Mouse (Mus musculus): ENCODE measurements around the gene Ssna1. TPM values are rescaled to one million over a fixed set of nuclear protein-coding genes. Genes with fewer than 3 reads are reported as not detected.

The Ssna1 gene
- polyA plus RNA-seq, 2 experiments: 135 to 267 TPM

DNA sequence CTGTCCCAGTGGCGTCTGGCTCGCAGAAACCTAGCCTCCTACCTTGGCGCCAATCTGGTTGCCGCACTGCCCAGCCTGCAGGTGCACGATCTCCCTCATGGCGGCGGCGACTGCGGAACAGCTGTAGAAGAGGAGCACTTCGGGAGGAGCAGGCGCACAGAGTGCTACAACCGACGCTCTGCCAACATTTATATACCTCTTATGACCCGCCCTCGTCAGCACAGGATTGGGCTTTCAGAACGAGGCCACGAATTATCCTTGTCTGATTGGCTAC, 47.8 kb downstream of the Ssna1 start, which contains the start of gene Tubb4b:
Tubb4b (minus strand) TSS at position 211 of the 274 bp plus-strand sequence.
- no peaks in the 10 kb centered on the region for H3K9me3 ChIP-seq (ENCODE audit: control insufficient read depth, low read length)
- DNase-seq (ENCODE audit: low spot score) (no peak), ATAC-seq (ENCODE audit: low FRiP score, low read depth) (no peak)
- H3K27ac ChIP-seq (replicated peaks; ENCODE audit: low read depth, low read length): peak within 1 kb of the TSS; percentile 91
- H3K27me3 ChIP-seq (ENCODE audit: control insufficient read depth, insufficient read depth, low read length): no peaks in the 10 kb centered on the region
- H3K9ac ChIP-seq (ENCODE audit: low read depth, low read length, severe bottlenecking): peak within 1 kb of the TSS; percentile 76
- peaks cover 9% of the 10 kb centered on the region; the same call in 1 of the 2 replicates for H3K36me3 ChIP-seq (ENCODE audit: control insufficient read depth, insufficient read depth, low read length)
- peak; percentile 99; the same call in 1 of the 2 replicates for TF ChIP-seq POLR2A (IDR thresholded peaks at IDR 0.05; ENCODE audit: borderline replicate concordance, extremely low read depth, insufficient read depth, insufficient read length)
- H3K4me3 ChIP-seq (replicated peaks; ENCODE audit: low read length): peak within 1 kb of the TSS; percentile 86
- 0% methylated on average over 13 of the region's 17 CpGs for whole genome bisulfite sequencing
- peak within 1 kb of the TSS; percentile 57 for H3K4me2 ChIP-seq (replicated peaks; ENCODE audit: low read depth, low read length, severe bottlenecking)
- H3K4me1 ChIP-seq (ENCODE audit: control insufficient read depth, insufficient read depth, low read length): peaks cover 12% of the 10 kb centered on the region

DNA sequence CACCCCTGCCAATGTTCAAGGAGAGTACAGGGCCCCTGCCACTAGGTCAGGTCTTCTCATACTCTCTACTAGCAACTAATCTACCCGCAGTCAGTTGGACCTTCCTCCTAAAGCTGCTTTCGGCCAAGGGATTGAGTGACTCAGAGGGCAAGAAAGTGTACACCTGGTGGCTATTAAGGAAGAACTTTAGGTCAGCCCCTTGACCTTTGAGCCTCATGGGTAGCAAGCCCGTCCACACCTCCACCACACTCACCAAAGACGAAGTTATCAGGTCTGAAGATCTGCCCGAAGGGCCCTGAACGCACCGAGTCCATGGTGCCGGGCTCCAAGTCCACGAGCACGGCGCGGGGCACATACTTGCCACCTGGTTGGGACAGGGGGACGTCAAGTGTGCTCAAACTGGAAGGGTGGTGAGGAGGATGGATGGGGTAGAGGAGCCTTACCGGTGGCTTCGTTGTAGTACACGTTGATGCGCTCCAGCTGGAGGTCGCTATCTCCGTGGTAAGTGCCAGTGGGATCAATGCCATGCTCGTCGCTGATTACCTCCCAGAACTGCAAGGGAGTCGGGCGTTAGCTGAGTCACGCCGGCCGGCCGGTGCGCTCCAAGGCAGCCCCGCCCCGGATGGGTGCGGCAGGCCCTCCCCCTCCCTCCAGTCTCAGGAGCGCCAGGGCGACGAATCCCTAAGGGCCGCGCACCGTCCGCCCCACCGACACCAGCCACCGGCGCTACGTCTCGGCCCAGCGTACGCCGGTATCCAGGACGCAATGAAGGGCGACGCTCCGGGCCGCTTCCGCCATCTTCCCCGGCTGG, 48.4 kb downstream of the Ssna1 start:
- Histone ChIP-seq H3K36me3 (ENCODE audit: control insufficient read depth, insufficient read depth, low read length) (peaks cover 9% of the 10 kb centered on the region; the same call in 1 of the 2 replicates), H3K4me2 (replicated peaks; ENCODE audit: low read depth, low read length, severe bottlenecking) (peak overlapping the region; percentile 57), H3K27ac (replicated peaks; ENCODE audit: low read depth, low read length) (peak overlapping the region; percentile 79), H3K9me3 (ENCODE audit: control insufficient read depth, low read length) (no peaks in the 10 kb centered on the region), H3K4me3 (replicated peaks; ENCODE audit: low read length) (peak overlapping the region; percentile 86), H3K9ac (ENCODE audit: low read depth, low read length, severe bottlenecking) (peak overlapping the region; percentile 76), H3K4me1 (ENCODE audit: control insufficient read depth, insufficient read depth, low read length) (peaks cover 11% of the 10 kb centered on the region), H3K27me3 (ENCODE audit: control insufficient read depth, insufficient read depth, low read length) (no peaks in the 10 kb centered on the region)
- ATAC-seq (ENCODE audit: low FRiP score, low read depth): 0 out of 2 replicates have a peak, but pooled peaks have one; percentile 4
- no peak for TF ChIP-seq POLR2A (IDR thresholded peaks at IDR 0.05; ENCODE audit: borderline replicate concordance, extremely low read depth, insufficient read depth, insufficient read length)
- DNase-seq (ENCODE audit: low spot score): peak; percentile 54
- 4% methylated on average over 35 of the region's 53 CpGs for WGBS

- no peaks in the 10 kb centered on the region for H3K27me3 ChIP-seq (ENCODE audit: control insufficient read depth, insufficient read depth, low read length)
- H3K9ac ChIP-seq (ENCODE audit: low read depth, low read length, severe bottlenecking): no peak overlapping the region
- no peaks in the 10 kb centered on the region for H3K9me3 ChIP-seq (ENCODE audit: control insufficient read depth, low read length)
- H3K27ac ChIP-seq (replicated peaks; ENCODE audit: low read depth, low read length): no peak overlapping the region
- H3K4me3 ChIP-seq (replicated peaks; ENCODE audit: low read length): no peak overlapping the region
- TF ChIP-seq POLR2A (IDR thresholded peaks at IDR 0.05; ENCODE audit: borderline replicate concordance, extremely low read depth, insufficient read depth, insufficient read length): no peak
- H3K4me1 ChIP-seq (ENCODE audit: control insufficient read depth, insufficient read depth, low read length): peaks cover 10% of the 10 kb centered on the region
- H3K4me2 ChIP-seq (replicated peaks; ENCODE audit: low read depth, low read length, severe bottlenecking): no peak overlapping the region
- ATAC-seq (ENCODE audit: low FRiP score, low read depth) (no peak), DNase-seq (ENCODE audit: low spot score) (no peak)
- H3K36me3 ChIP-seq (ENCODE audit: control insufficient read depth, insufficient read depth, low read length): peaks cover 9% of the 10 kb centered on the region; the same call in 1 of the 2 replicates
- WGBS: 67% methylated on average over 5 of the region's 5 CpGs
These were observed 50.9 kb downstream of the Ssna1 start for GRCm38 (mm10) chr2:25221331-25221772.

Other genes with a start within 250 kb of the Ssna1 start
Only the 30 nearest of the 34 such genes appear.
- gene Entpd8, start 192.1 kb downstream of the Ssna1 start, polyA plus RNA-seq (2012; rRNA removed): 0.13 and 0.26 TPM in 2 replicates
- gene Entpd8, start 192.1 kb downstream of the Ssna1 start, polyA plus RNA-seq (2014; fragmentation: Nextera tagmentation; extraction: Ambion mirVana): not detected in 2 replicates
- 0.12 and 0.13 TPM in 2 replicates for gene Noxa1, start 177.3 kb downstream of the Ssna1 start, polyA plus RNA-seq (2012; rRNA removed)
- 0.15 TPM in 1 of 2 replicates, not detected in the other for gene Noxa1, start 177.3 kb downstream of the Ssna1 start, polyA plus RNA-seq (2014; fragmentation: Nextera tagmentation; extraction: Ambion mirVana)
- 34.0 and 34.1 TPM in 2 replicates for gene Nrarp, start 91.7 kb downstream of the Ssna1 start, polyA plus RNA-seq (2012; rRNA removed)
- gene Nrarp, start 91.7 kb downstream of the Ssna1 start, polyA plus RNA-seq (2014; fragmentation: Nextera tagmentation; extraction: Ambion mirVana): 27.7 and 28.2 TPM in 2 replicates
- 5.9 and 6.4 TPM in 2 replicates for gene Tor4a, start 75.6 kb downstream of the Ssna1 start, polyA plus RNA-seq (2012; rRNA removed)
- gene Tor4a, start 75.6 kb downstream of the Ssna1 start, polyA plus RNA-seq (2014; fragmentation: Nextera tagmentation; extraction: Ambion mirVana): 8.1 and 8.5 TPM in 2 replicates
- gene Nelfb, start 60.9 kb downstream of the Ssna1 start, polyA plus RNA-seq (2012; rRNA removed): 84.4 and 98.3 TPM in 2 replicates
- 88.4 and 106 TPM in 2 replicates for gene Nelfb, start 60.9 kb downstream of the Ssna1 start, polyA plus RNA-seq (2014; fragmentation: Nextera tagmentation; extraction: Ambion mirVana)
- not detected in 2 replicates for gene Stpg3, start 57.8 kb downstream of the Ssna1 start, polyA plus RNA-seq (2012; rRNA removed)
- gene Stpg3, start 57.8 kb downstream of the Ssna1 start, polyA plus RNA-seq (2014; fragmentation: Nextera tagmentation; extraction: Ambion mirVana): not detected in 2 replicates
- gene Fam166a, start 53.7 kb downstream of the Ssna1 start, polyA plus RNA-seq (2012; rRNA removed): not detected in 2 replicates
- 0.17 TPM in 1 of 2 replicates, not detected in the other for gene Fam166a, start 53.7 kb downstream of the Ssna1 start, polyA plus RNA-seq (2014; fragmentation: Nextera tagmentation; extraction: Ambion mirVana)
- 501 and 550 TPM in 2 replicates for gene Tubb4b, start 47.7 kb downstream of the Ssna1 start, polyA plus RNA-seq (2012; rRNA removed)
- 404 and 419 TPM in 2 replicates for gene Tubb4b, start 47.7 kb downstream of the Ssna1 start, polyA plus RNA-seq (2014; fragmentation: Nextera tagmentation; extraction: Ambion mirVana)
- 0.19 TPM in 1 of 2 replicates, not detected in the other for gene Slc34a3, start 38.1 kb downstream of the Ssna1 start, polyA plus RNA-seq (2012; rRNA removed)
- gene Slc34a3, start 38.1 kb downstream of the Ssna1 start, polyA plus RNA-seq (2014; fragmentation: Nextera tagmentation; extraction: Ambion mirVana): not detected in 2 replicates
- 0.05 TPM in 1 of 2 replicates, not detected in the other for gene Rnf224, start 35.7 kb downstream of the Ssna1 start, polyA plus RNA-seq (2012; rRNA removed)
- gene Rnf224, start 35.7 kb downstream of the Ssna1 start, polyA plus RNA-seq (2014; fragmentation: Nextera tagmentation; extraction: Ambion mirVana): not detected in 2 replicates
- 14.8 and 19.1 TPM in 2 replicates for gene Rnf208, start 30.2 kb downstream of the Ssna1 start, polyA plus RNA-seq (2012; rRNA removed)
- gene Rnf208, start 30.2 kb downstream of the Ssna1 start, polyA plus RNA-seq (2014; fragmentation: Nextera tagmentation; extraction: Ambion mirVana): 13.0 and 15.8 TPM in 2 replicates
- gene Cysrt1, start 30.0 kb downstream of the Ssna1 start, polyA plus RNA-seq (2012; rRNA removed): 0.65 and 1.5 TPM in 2 replicates
- gene Cysrt1, start 30.0 kb downstream of the Ssna1 start, polyA plus RNA-seq (2014; fragmentation: Nextera tagmentation; extraction: Ambion mirVana): 2.8 and 7.6 TPM in 2 replicates
- gene AL732309.1, start 25.6 kb downstream of the Ssna1 start, polyA plus RNA-seq (2012; rRNA removed): 19.2 and 24.6 TPM in 2 replicates
- gene AL732309.1, start 25.6 kb downstream of the Ssna1 start, polyA plus RNA-seq (2014; fragmentation: Nextera tagmentation; extraction: Ambion mirVana): 6.4 and 8.3 TPM in 2 replicates
- 29.7 and 33.9 TPM in 2 replicates for gene Tmem203, start 17.0 kb downstream of the Ssna1 start, polyA plus RNA-seq (2012; rRNA removed)
- gene Tmem203, start 17.0 kb downstream of the Ssna1 start, polyA plus RNA-seq (2014; fragmentation: Nextera tagmentation; extraction: Ambion mirVana): 16.3 and 21.8 TPM in 2 replicates
- 4.9 and 6.0 TPM in 2 replicates for gene Tprn, start 9.8 kb downstream of the Ssna1 start, polyA plus RNA-seq (2012; rRNA removed)
- 6.1 and 6.8 TPM in 2 replicates for gene Tprn, start 9.8 kb downstream of the Ssna1 start, polyA plus RNA-seq (2014; fragmentation: Nextera tagmentation; extraction: Ambion mirVana)
- 121 and 165 TPM in 2 replicates for gene Anapc2, start within 50 bp of the Ssna1 start, polyA plus RNA-seq (2012; rRNA removed)
- gene Anapc2, start within 50 bp of the Ssna1 start, polyA plus RNA-seq (2014; fragmentation: Nextera tagmentation; extraction: Ambion mirVana): 117 and 126 TPM in 2 replicates
- not detected in 2 replicates for gene Tmem210, start 15.7 kb upstream of the Ssna1 start, polyA plus RNA-seq (2012; rRNA removed)
- not detected in 2 replicates for gene Tmem210, start 15.7 kb upstream of the Ssna1 start, polyA plus RNA-seq (2014; fragmentation: Nextera tagmentation; extraction: Ambion mirVana)
- 0.09 TPM in 1 of 2 replicates, not detected in the other for gene Lrrc26, start 17.5 kb upstream of the Ssna1 start, polyA plus RNA-seq (2012; rRNA removed)
- 0.15 TPM in 1 of 2 replicates, not detected in the other for gene Lrrc26, start 17.5 kb upstream of the Ssna1 start, polyA plus RNA-seq (2014; fragmentation: Nextera tagmentation; extraction: Ambion mirVana)
- gene Grin1, start 46.7 kb upstream of the Ssna1 start, polyA plus RNA-seq (2012; rRNA removed): 0.34 and 0.42 TPM in 2 replicates
- gene Grin1, start 46.7 kb upstream of the Ssna1 start, polyA plus RNA-seq (2014; fragmentation: Nextera tagmentation; extraction: Ambion mirVana): 0.43 and 1.3 TPM in 2 replicates
- 34.8 and 35.3 TPM in 2 replicates for gene Man1b1, start 59.9 kb upstream of the Ssna1 start, polyA plus RNA-seq (2012; rRNA removed)
- 70.2 and 83.5 TPM in 2 replicates for gene Man1b1, start 59.9 kb upstream of the Ssna1 start, polyA plus RNA-seq (2014; fragmentation: Nextera tagmentation; extraction: Ambion mirVana)
- 43.6 and 50.6 TPM in 2 replicates for gene Dpp7, start 83.9 kb upstream of the Ssna1 start, polyA plus RNA-seq (2012; rRNA removed)
- gene Dpp7, start 83.9 kb upstream of the Ssna1 start, polyA plus RNA-seq (2014; fragmentation: Nextera tagmentation; extraction: Ambion mirVana): 24.7 and 25.8 TPM in 2 replicates
- 8.2 and 10.7 TPM in 2 replicates for gene Uap1l1, start 93.2 kb upstream of the Ssna1 start, polyA plus RNA-seq (2012; rRNA removed)
- gene Uap1l1, start 93.2 kb upstream of the Ssna1 start, polyA plus RNA-seq (2014; fragmentation: Nextera tagmentation; extraction: Ambion mirVana): 15.8 and 17.6 TPM in 2 replicates
- gene Sapcd2, start 99.9 kb upstream of the Ssna1 start, polyA plus RNA-seq (2012; rRNA removed): 42.5 and 59.7 TPM in 2 replicates
- 33.1 and 35.9 TPM in 2 replicates for gene Sapcd2, start 99.9 kb upstream of the Ssna1 start, polyA plus RNA-seq (2014; fragmentation: Nextera tagmentation; extraction: Ambion mirVana)
- 3.3 and 3.9 TPM in 2 replicates for gene Entpd2, start 123.4 kb upstream of the Ssna1 start, polyA plus RNA-seq (2012; rRNA removed)
- gene Entpd2, start 123.4 kb upstream of the Ssna1 start, polyA plus RNA-seq (2014; fragmentation: Nextera tagmentation; extraction: Ambion mirVana): 2.1 and 2.6 TPM in 2 replicates
- gene Npdc1, start 126.9 kb upstream of the Ssna1 start, polyA plus RNA-seq (2012; rRNA removed): 76.2 TPM in 2 replicates
- gene Npdc1, start 126.9 kb upstream of the Ssna1 start, polyA plus RNA-seq (2014; fragmentation: Nextera tagmentation; extraction: Ambion mirVana): 38.9 and 42.9 TPM in 2 replicates
- 0.05 and 0.11 TPM in 2 replicates for gene Fut7, start 150.8 kb upstream of the Ssna1 start, polyA plus RNA-seq (2012; rRNA removed)
- gene Fut7, start 150.8 kb upstream of the Ssna1 start, polyA plus RNA-seq (2014; fragmentation: Nextera tagmentation; extraction: Ambion mirVana): not detected in 2 replicates
- 15.3 and 17.4 TPM in 2 replicates for gene Abca2, start 156.3 kb upstream of the Ssna1 start, polyA plus RNA-seq (2012; rRNA removed)
- 5.9 and 7.4 TPM in 2 replicates for gene Abca2, start 156.3 kb upstream of the Ssna1 start, polyA plus RNA-seq (2014; fragmentation: Nextera tagmentation; extraction: Ambion mirVana)
- gene Clic3, start 184.4 kb upstream of the Ssna1 start, polyA plus RNA-seq (2012; rRNA removed): 7.7 and 10.9 TPM in 2 replicates
- 13.4 and 22.5 TPM in 2 replicates for gene Clic3, start 184.4 kb upstream of the Ssna1 start, polyA plus RNA-seq (2014; fragmentation: Nextera tagmentation; extraction: Ambion mirVana)
- gene Paxx, start 188.7 kb upstream of the Ssna1 start, polyA plus RNA-seq (2012; rRNA removed): 65.6 and 71.0 TPM in 2 replicates
- gene Paxx, start 188.7 kb upstream of the Ssna1 start, polyA plus RNA-seq (2014; fragmentation: Nextera tagmentation; extraction: Ambion mirVana): 34.0 and 44.9 TPM in 2 replicates
- 0.87 and 2.4 TPM in 2 replicates for gene Ptgds, start 197.6 kb upstream of the Ssna1 start, polyA plus RNA-seq (2012; rRNA removed)
- gene Ptgds, start 197.6 kb upstream of the Ssna1 start, polyA plus RNA-seq (2014; fragmentation: Nextera tagmentation; extraction: Ambion mirVana): 4.0 and 4.1 TPM in 2 replicates

Measured in limb, embryonic 14.5 days (tissue).